Comparison of ENCODE assay signal across 44 mouse cellular contexts in the genomic region with DNA sequence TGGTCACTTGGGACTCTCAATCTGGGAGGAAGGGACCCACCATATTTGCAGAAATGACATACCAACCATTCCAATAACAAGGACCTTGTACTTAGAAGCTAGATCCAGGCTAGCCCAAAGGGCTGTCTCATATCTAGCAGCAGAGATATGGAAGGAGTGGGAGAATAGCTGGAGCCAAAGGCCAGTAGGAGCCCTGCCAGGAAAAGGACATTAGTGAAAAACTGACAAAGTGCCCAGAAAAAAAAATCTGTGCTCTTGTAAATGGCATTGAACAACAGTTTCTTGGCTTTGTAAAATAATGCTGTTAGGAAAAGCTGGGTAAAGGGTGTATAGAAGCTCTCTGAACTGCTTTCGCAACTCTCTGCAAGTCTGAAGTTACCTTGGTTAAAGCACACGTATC. TPM values are rescaled to one million over a fixed set of nuclear protein-coding genes. Genes with fewer than 3 reads are reported as not detected.
"Had no signal": no experiment of that assay in that cellular context is flagged by ENCODE, and none has a peak within 500 bp of the region (broad histone marks: within the 10 kb centered on the region; RNA-seq: fewer than 3 reads in every experiment).

No protein-coding gene starts in this region.

- DNase-seq: gastrocnemius, adult 2 months; gastrocnemius, postnatal 10 days; gastrocnemius, postnatal 25 days; heart, adult 18-20 months; heart, postnatal 14 days; heart, postnatal 36 days; kidney, adult 11 months; kidney, adult 2 months; kidney, adult 9 months; kidney, postnatal 14 days; kidney, postnatal 36 days; layer of hippocampus, adult 9-11 months; layer of hippocampus, postnatal 36 days; left cerebral cortex, postnatal 4 days had no signal

RNA-seq across cellular contexts. Expression of a gene that starts 33.5 kb away (rescaled TPM):
- total RNA-seq: gastrocnemius, adult 2 months; gastrocnemius, postnatal 10 days; gastrocnemius, postnatal 25 days; gastrocnemius, postnatal 4 days; granulocyte monocyte progenitor cell, adult 5-6 weeks; hematopoietic stem cell, adult 5-6 weeks; liver, adult 2 months had no signal
- polyA plus RNA-seq: heart, embryonic 12.5 days; heart, embryonic 14.5 days; intestine, embryonic 16.5 days; kidney, postnatal 0 days; large intestine, adult 2 months; limb, embryonic 11.5 days; limb, embryonic 13.5 days; limb, embryonic 15.5 days; liver, adult 2 months; liver, embryonic 12.5 days; liver, embryonic 14.5 days; liver, embryonic 16.5 days had no signal

RNA-seq across cellular contexts. Expression of a gene that starts 52.9 kb away (rescaled TPM):
- total RNA-seq: gastrocnemius, adult 2 months; gastrocnemius, postnatal 10 days; gastrocnemius, postnatal 25 days; gastrocnemius, postnatal 4 days; granulocyte monocyte progenitor cell, adult 5-6 weeks; heart, adult 18-20 months; heart, adult 8-10 months; heart, postnatal 14 days; heart, postnatal 36 days; hematopoietic stem cell, adult 5-6 weeks; layer of hippocampus, adult 18-20 months; layer of hippocampus, adult 8-10 months; layer of hippocampus, postnatal 14 days; layer of hippocampus, postnatal 36 days; left cerebral cortex, adult 18-20 months; left cerebral cortex, adult 8-10 months; left cerebral cortex, postnatal 10 days; left cerebral cortex, postnatal 25 days; left cerebral cortex, postnatal 4 days; liver, adult 2 months had no signal
- polyA plus RNA-seq: heart, embryonic 12.5 days; heart, embryonic 14.5 days; heart, embryonic 16.5 days; hindbrain, embryonic 11.5 days; hindbrain, embryonic 13.5 days; hindbrain, embryonic 15.5 days; hindbrain, postnatal 0 days; intestine, embryonic 14.5 days; intestine, embryonic 16.5 days; kidney, adult 2 months; kidney, embryonic 15.5 days; kidney, postnatal 0 days; large intestine, adult 2 months; limb, embryonic 11.5 days; limb, embryonic 13.5 days; limb, embryonic 15.5 days; liver, adult 2 months; liver, embryonic 12.5 days; liver, embryonic 14.5 days; liver, embryonic 16.5 days had no signal
